Mouse (Mus musculus): Measurements from ENCODE around the gene Pfkfb1.

Pfkfb1 gene

DNA sequence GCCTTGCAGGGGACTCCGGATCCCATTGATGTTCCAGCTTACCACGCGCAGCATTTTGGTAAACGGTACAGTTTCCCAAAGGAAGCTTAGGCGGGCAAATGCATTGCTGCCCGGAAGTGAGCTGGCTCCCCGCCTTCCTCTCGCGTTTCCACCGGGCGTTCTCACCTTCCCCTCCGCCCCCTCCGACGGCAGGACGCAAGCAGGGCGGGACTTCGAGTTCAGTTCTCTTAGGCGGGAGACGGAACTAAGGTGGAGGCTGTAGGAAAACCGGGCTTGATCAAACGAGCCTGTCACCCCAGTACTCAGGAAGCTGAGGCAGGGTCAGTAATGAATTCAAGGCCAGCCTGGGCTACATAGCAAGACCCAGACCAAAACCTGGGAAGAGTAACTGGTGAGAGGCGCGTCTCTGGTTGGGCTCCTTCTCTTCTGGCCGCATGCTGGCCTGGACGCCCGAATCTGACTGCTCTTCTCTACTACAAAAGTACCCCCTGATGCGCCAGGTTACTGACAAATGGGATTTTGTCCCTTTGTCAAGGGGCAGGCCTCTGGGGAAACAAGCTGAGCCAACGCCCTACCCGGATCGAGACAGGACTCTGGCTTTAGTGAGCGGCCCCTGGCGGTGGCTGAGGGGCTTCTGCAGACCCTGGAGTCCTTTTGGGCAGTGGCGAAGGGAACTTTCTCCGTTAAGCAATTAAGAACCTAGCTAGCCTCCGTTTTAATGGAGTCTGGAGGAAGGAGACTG lies at the start of gene Pfkfb1:
TSS of gene Pfkfb1 (plus strand) at position 207 of the 742 bp plus-strand sequence.
- in situ Hi-C loops (cut with MboI, MseI) = no loop called here

DNA sequence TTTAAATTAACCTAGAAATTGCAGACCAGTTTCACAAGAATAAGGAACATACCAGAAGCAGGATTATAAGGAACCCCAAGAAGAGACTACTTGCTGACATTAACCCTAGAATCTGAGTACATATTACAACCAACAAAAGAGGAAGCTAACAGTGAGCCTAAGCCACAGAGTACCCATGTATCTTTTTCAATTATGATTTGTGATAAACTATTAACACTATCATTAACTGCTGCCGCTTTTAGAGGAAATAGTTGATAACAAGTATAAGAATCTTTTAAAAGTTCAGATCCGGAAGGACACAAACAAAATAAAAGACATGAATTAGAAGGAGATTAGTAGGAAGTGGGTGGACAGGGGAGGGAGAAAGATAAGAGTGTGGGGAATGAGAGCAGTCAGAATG lies 47.9 kb upstream of the Pfkfb1 start:
- in situ Hi-C loops (cut with MboI, MseI) = no loop called here

DNA sequence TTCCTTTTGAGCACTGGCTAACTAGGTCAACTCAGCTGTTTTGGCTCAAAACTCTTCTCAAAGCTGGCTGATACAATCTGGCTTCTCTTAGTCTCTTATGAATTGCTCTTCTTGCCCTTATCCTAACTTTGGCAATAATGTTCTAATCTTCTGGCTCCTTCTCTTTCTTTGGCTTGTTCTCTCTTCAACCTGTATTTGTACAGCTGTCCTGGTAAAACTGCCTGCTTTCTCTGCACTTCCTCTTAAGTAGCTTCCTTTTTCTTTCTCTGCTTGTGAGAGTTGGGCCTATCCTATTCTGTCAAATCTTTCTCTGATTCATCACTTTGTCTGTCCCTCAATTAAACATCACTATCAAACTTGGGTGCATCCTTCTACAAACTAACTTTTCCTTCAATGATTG lies 46.3 kb upstream of the Pfkfb1 start:
- in situ Hi-C loops (cut with MboI, MseI) = no loop called here

DNA sequence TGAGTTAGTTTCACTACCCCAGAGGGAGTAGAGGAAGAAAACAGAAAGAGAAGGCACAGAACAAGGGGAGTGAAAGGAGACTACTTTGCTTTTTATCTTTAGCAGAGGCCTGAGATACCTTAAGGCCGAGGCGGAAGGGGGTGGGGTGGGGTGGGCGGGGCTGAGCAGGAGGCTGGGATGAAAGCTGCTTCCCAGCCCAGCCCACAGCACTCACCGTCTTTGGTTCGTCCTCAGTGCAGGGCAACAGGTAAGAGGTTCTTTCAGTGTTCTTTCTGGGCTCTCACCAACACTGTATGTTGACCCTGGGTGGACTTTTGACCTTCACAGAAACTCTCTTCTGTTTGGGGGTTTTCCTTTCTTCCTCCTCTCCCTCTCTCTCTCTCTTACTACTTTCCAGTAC lies 40.8 kb upstream of the Pfkfb1 start, which contains the start of gene Alas2:
TSS of gene Alas2 (plus strand) at position 137 of the 400 bp plus-strand sequence.
- in situ Hi-C loops (cut with MboI, MseI) = no loop called here

DNA sequence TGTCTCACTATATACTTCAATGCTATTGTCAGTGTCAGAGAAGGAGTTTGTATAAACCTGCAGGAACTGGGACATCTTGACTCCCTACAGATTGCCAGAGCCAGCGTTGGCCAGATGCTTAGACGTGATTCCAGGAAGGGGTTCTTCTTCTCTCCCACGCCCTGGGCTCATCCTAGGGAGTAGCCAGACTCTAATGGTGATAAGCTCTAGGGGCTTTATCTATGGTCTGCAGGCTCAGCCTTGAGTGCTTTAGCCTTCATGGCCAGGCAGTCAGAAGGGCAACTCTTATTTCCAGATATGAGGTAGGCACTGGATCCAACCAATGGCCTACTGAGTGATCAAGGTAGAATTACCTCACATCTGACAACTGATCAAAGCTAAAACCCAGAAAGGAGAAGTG lies 38.4 kb upstream of the Pfkfb1 start:
- in situ Hi-C loops (cut with MboI, MseI) = no loop called here

DNA sequence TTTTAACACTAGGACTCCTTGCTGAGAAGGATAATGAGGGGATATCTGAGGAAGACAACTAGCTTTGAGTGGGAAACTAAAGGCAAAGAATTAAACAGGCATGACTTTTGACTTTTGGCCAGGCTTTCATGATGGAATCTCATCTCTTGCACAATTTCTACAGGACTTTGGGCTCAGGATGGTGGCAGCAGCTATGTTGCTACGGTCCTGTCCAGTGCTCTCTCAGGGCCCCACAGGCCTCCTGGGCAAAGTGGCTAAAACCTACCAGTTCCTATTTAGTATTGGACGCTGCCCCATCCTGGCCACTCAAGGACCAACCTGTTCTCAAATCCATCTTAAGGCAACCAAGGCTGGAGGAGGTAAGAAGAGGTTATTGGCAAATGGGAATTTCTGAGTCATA lies 36.0 kb upstream of the Pfkfb1 start:
- in situ Hi-C loops (cut with MboI, MseI) = no loop called here

DNA sequence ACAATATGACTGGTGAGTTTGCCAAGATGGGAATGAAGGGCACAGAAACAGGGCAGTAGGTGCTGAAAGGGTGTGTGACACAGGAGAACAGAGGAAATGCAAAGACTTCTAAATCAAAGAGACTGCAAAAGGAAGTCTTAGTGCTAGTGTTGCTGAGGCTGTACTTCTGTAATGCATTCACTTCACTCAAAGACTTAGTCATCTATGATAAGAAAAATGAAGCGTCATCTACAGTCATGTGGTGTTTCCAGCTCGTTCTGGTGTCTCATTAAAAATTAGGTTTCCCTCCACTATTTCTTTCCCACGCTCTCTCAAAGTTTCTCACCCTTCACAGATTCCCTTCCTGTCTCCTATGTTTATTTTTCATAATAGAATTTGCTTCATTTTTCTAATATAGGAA lies 34.0 kb upstream of the Pfkfb1 start:
- in situ Hi-C loops (cut with MboI, MseI) = no loop called here

DNA sequence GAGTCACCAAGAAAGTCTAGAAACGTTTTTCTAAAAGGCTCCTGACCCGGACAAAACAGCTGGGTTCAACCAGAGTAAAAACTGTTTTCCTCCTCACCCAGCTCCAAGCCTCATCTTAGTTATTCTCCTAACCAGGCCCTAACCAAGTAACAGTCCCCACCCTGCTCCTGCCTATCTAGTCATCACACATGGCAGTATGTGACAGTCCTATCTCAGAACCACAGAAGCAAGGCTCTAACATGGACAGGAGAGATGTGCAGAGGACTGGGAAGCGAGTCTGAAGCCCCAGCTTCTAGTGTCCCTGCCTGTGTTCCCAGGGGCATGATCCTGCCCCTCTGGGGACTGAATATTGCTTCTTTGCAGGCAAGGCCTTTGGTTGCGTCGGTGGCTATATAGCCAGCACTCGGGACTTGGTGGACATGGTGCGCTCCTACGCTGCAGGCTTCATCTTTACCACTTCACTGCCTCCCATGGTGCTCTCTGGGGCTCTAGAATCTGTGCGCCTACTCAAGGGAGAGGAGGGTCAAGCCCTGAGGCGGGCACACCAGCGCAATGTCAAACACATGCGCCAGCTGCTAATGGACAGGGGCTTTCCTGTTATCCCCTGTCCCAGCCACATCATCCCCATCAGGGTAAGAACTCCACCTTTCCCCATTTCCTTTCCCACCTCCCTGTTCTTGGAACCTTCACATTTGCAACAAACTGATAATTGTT lies 23.2 kb upstream of the Pfkfb1 start:
- in situ Hi-C loops (cut with MboI, MseI) = no loop called here

DNA sequence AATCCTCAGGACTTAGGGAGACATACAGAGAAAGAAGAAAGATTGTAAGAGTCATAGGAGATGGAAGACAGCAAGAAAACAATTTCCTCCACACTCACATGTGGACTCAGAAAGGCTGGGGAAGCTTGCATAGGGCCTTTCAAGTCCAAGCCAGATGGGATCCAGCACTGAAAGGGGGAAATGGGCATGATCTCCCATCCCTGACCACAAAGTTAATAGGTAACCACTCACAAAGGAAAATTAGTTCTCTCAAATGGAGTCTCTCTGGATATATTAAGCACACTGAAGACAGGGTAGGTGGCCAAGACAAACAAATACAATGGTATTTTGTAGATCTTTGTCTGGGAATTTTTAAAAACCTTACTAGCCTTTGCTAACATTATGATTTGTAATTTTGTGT lies 6.1 kb upstream of the Pfkfb1 start:
- in situ Hi-C loops (cut with MboI, MseI) = no loop called here

DNA sequence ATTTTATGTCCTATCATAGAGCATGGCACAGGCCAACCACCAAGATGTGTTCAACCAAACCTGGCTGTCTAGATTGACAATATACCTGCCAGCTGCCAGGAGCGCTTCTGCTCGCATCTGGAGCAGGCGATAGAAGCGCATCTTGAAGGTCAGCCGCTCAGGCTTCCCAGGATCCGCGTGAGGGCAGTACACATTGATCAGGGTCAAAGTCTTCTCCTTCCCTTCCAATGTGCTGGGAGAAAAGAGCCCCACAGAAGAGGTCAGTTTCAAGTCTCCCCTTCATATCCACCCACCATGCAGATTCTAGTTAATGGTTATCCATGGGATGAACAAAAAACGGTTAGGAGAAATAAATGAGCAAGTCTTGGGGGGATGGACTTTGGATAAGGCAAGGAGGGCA lies 2.9 kb upstream of the Pfkfb1 start:
- in situ Hi-C loops (cut with MboI, MseI) = no loop called here

DNA sequence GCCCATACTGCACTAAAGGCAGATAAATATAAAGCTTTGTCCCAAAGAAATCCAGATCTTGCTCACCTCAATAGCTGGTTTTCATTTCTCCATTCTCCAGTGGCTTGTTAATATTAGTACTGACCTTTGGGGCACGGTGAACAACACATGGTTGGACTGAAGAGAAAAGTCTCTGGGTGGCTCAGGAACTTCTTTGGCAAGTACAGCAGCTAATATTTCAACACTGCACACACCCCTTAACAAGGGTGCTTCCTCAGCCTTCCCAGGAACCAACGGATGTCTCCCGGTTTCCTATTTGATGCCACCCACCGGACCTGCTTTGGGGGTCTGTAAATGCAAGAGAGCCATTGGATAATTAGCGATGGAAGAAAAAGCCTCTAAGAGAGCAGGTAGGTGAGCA lies 1.7 kb downstream of the Pfkfb1 start, which contains the start of gene Apex2:
TSS of gene Apex2 (minus strand) at position 173 of the 400 bp plus-strand sequence.
- in situ Hi-C loops (cut with MboI, MseI) = no loop called here

DNA sequence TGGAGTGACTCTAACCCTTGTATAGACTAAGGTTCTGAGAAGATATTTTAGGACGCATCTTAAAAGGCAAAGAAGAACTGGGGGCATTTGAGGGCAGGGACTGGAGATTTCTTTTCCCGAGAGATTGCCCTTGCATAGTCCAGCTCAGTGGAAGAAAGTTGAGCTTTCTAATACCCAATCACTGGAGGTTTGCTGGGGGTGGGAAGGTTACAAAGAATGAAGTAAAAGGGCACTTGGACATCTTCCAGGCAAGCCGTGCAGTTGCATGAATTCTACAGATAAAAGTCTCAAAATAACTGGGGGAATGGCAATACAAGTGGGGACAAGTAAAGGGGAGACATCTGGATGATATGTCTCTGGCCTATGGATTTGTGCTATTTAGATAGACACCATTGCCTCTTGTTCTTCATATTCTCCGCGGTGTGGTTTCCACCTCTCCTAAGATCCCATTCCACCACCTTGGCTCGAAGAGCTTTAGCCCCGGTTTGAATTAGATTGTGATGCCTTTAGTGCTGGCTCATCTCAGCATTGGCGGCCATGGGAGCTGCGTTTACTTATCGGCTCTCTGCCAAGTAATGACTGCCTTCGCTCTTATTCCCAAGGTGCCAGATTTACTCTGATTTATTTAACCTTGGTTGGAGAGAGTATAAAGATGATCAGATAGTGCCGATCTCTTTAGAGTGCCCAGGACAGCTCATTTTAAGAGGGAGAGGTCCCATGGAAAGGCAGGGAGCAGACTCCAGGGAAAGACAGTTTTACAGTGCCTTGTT lies 5.4 kb downstream of the Pfkfb1 start:
- in situ Hi-C loops (cut with MboI, MseI) = no loop called here

DNA sequence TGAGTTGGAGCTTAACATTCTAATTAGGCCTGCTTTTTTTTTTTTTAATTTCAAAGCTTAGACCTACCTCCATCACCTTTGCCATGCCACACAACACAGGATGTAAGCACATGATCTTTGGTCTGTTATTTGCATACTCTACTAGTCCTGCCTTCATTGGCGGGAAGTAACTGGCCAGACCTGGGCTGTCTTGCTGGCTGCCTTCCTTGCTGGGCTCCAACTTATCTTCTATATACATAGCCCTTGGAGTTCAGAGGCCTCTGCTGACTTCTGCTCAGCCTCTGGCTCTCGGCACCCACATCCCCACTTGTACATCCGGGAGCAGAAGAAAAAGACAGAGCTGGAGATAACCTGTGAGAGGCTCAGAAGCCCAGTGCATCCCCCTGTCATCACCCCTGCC lies 6.1 kb downstream of the Pfkfb1 start:
- in situ Hi-C loops (cut with MboI, MseI) = no loop called here

DNA sequence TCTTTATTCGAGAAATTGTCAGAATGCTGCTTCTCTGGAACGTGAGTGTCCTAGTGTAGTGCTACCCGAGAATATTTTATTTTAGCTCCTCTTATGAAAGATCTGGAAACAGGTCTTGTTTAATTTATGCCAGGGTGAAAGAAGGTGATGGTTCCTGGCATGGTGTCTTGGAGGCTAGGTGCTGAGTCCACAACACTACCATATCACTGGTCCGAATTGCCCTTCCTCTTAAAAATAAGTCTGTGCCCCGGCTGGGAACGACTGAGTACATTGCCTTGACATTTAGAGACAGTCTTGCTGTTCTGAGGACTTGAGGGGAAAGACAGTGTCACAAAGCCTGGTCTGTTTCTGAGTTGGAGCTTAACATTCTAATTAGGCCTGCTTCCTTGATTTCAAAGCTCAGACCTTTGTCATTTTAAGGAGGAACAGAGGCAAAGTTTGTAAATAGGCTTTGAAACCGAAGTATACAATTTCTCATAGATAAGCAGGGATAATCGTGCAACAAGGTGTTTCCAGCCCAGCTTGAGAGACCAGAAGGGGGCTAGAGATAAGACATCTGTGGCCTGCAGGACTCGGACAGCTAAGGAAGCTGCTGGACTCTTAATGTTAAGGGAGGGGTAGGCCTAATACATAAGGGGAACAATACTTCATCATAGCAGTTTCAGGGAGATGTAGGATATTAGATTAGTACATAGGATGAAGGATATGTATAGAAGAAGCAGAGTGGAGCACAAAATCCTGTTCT lies 7.2 kb downstream of the Pfkfb1 start:
- in situ Hi-C loops (cut with MboI, MseI) = no loop called here

DNA sequence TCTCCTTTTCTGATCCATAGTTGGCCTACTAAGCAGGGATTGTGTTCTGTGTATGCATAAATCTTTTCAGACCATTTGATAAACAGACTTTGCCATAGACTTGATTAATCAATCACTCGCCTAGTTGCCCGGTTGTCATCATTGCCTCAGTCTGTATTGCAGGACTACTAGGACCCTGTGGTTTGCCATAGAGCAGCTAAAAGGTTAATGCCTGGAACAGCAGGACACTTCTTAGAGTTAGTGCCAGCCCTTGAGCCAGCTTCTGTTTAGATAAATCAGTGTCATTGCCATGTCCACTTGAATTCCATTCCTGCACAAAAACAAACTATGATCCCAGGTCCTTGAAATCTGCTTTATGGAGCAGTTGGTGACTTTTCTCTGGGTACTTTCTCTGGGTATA lies 10.9 kb downstream of the Pfkfb1 start:
- in situ Hi-C loops (cut with MboI, MseI) = no loop called here

DNA sequence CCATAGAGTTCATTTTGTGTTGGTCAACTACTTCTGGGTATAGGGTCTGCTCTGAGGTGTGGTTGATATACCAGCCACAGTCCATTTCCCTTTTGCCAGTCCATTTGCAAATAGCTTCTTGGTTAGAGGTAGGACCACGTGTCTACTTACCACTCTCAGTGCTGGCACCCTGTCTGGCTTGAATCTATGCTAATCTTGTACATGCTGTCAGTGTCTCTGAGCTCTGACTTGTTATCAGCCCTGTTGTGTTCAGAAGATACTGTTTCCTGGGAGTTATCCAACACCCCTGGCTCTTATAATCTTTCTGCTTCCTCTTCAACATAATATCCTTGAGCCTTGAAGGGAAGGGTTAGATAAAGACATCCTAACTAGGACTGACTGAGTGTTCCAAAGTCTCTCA lies 48.4 kb downstream of the Pfkfb1 start:
- in situ Hi-C loops (cut with MboI, MseI) = no loop called here

DNA sequence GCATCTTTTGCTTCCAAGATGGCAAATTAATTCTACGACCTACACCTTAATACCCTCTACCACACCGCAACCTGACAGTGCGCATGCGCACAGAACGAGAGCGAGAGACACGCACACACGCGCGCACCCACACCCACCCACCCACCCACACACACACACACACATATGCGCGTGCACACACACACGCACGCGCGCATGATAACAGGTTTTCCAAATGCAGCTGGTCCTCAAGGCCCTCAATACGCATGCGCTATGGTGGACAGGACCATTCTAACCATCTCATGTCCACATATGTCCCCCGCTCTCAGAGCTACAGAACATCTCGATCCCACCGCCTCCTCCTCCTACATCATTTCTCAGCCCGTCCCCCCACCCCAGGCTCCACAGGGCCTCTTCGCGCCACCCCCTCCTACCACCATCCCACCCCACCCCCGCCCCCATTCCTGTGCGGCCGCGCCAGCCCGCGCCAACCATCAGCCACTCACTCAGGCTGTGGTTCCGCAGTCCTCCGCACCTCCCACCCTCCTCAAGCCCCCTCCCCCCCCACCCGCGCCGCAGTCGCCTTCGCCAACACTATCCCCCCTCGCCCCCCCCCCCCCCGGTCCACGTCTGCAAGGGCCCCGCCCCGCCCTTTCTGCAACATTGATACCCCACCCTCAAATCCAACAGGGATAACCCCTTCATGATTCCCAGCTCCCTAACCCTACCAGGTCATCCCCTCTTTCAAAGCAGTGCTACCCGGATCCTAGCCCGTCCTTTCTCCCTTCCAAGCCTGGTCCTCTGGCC lies 68.3 kb downstream of the Pfkfb1 start:
- in situ Hi-C loops (cut with MboI, MseI) = no loop called here

DNA sequence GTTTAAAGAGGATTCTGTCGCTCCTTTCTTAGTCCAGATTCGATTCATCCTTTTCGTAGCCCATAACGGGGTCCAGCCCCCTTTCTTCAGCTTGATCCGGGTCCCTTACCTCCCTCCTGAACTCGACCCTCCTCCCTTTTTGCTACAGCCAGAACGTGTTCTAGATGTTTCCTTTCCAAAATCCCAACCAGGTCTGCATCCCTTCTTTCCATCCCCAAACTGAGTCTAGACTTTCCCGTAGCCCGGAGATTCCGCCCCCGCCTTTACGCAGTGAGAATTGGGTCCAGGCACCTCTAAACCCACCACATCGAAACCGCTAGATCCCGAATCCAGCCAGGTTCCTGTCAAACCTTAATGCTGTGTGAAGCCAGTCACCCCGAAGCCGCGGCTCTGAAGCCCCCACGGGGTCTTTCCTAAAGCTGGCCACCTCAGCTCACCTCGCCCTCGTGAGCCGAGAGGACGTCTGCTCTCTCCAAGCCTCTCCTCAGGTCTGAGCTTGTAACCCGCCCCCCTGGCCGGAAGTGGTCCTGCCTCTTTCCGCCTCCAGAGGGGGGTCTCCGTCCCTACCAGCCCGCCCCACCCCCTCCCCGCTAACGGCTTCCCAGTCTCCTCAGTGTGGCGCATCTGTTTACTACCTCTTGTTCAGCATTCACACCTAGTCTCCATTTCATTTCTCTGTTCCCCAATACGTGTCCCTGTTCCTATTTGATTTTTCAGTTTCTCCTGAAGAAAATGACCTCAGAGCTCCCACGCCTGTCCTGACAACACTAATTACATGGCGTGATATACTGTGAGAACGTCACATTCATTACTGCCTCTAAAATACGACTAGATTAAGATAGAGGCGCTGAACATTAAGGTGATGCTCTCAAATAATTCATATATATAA lies 69.1 kb downstream of the Pfkfb1 start, which contains the start of gene Tro:
TSS of gene Tro (minus strand) at position 676 of the 889 bp plus-strand sequence.
- in situ Hi-C loops (cut with MboI, MseI) = no loop called here

DNA sequence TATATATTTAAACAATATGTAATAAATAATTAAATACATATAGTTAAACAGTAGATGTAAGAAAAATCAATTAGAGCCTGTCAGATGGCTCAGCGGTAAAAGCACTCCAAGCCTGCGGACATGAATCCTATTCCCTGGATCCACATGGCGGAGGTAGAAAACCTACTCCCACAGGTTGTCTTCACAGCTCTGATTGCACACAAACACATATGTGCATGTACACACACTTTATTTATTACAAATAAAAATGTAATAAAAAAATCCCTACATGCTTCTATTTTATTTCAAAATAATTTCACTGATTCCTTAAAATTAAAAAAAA lies 69.7 kb downstream of the Pfkfb1 start:
- in situ Hi-C loops (cut with MboI, MseI) = no loop called here

DNA sequence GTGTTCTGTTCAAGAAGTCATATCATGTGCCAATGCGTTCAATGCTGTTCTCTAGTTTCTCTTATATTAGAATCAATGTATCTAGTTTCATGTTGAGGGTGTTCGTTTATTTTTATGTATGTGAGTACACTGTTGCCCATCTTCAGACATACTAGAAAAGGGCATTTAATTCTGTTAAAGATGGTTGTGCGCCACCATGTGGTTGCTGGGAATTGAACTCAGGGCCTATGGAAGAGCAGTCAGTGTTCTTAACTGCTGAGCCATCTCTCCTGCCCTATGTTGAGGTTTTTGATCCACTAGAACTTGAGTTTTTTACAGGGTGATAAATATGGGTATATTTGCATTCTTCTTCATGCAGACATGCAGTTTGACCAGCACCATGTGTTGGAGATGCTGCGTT lies 74.8 kb downstream of the Pfkfb1 start:
- in situ Hi-C loops (cut with MboI, MseI) = loop anchor here (5.0 kb wide), 1 partner anchor 156 kb away; no protein-coding TSS in a partner anchor

Measured in T-helper 1 cell (primary cell).